Mouse (Mus musculus) hindbrain, postnatal 0 days (tissue): ENCODE data around the gene Cacna1s. TPM values are rescaled to one million over a fixed set of nuclear protein-coding genes. Genes with fewer than 3 reads are reported as not detected.

Experiments
- ATAC-seq: fragments of 200-750 bp; cut with Nextera tagmentation; 2 replicates; pipeline ENCODE4 v1.8.0; 2017; ENCODE audit warnings: mild to moderate bottlenecking, moderate TSS enrichment, moderate library complexity
- DNase-seq: peaks from one replicate; pipeline ENCODE4 v3.0.0-alpha.2; 2015; ENCODE audit warnings: low spot score
- H3K27ac ChIP-seq: fragments of 300-500 bp; sonication (generic); 2 replicates; pipeline ENCODE4 v1.5.1; 2014; ENCODE audit warnings: mild to moderate bottlenecking
- H3K27me3 ChIP-seq: fragments of 300-500 bp; sonication (generic); 2 replicates; pipeline ENCODE4 v1.6.1; 2014; ENCODE audit warnings: low read length, mixed read lengths; ENCODE audit not compliant: insufficient read depth
- H3K36me3 ChIP-seq: fragments of 300-500 bp; sonication (generic); 2 replicates; pipeline ENCODE4 v1.6.1; 2014; ENCODE audit warnings: low read length, mixed read lengths; ENCODE audit not compliant: insufficient read depth
- H3K4me1 ChIP-seq: fragments of 300-500 bp; sonication (generic); 2 replicates; pipeline ENCODE4 v1.6.1; 2014; ENCODE audit warnings: antibody characterized with exemption, low read length, mixed read lengths; ENCODE audit not compliant: insufficient read depth
- H3K4me2 ChIP-seq: fragments of 300-500 bp; sonication (generic); 2 replicates; pipeline ENCODE4 v1.6.1; 2014; ENCODE audit warnings: low read depth, mild to moderate bottlenecking, low read length, moderate library complexity, mixed read lengths
- H3K4me3 ChIP-seq: fragments of 300-500 bp; sonication (generic); 2 replicates; pipeline ENCODE4 v1.5.1; 2014; ENCODE audit warnings: low read length
- H3K9ac ChIP-seq: fragments of 300-500 bp; sonication (generic); replicated peaks from 2 replicates; pipeline ENCODE4 v1.6.1; 2014; ENCODE audit warnings: mild to moderate bottlenecking, low read length, moderate library complexity, mixed read lengths
- H3K9me3 ChIP-seq: fragments of 300-500 bp; sonication (generic); 2 replicates; pipeline ENCODE4 v1.6.1; 2016; ENCODE audit warnings: low read length, mixed read lengths
- CTCF ChIP-seq: IDR thresholded peaks from 2 replicates; pipeline ENCODE4 v1.5.1; 2016; ENCODE audit warnings: antibody characterized with exemption, control low read depth, low read depth
- WGBS: fragments of 180-500 bp; shearing (Covaris S2); extraction: QIAGEN DNeasy Blood & Tissue Kit; methylation state at CpG from one replicate; pipeline ENCODE4 v1.1.7; 2014; 5-methylcytosine and 5-hydroxymethylcytosine counted together
- polyA plus RNA-seq: library from polyadenylated mRNA; unstranded; fragments of >200 nt; fragmentation: Nextera tagmentation; extraction: Ambion mirVana; gene quantifications from 2 replicates; pipeline ENCODE4 v1.2.1, GENCODE M21; 2015
- total RNA-seq: library from RNA; depleted of rRNA; stranded (reverse); fragments of >200 nt; gene quantifications from 2 replicates; pipeline ENCODE4 v1.2.3, GENCODE M21; 2014

Gene Cacna1s
- total and polyA plus RNA-seq, 2 experiments from 2014 or later: 0.53 to 1.9 TPM

DNA sequence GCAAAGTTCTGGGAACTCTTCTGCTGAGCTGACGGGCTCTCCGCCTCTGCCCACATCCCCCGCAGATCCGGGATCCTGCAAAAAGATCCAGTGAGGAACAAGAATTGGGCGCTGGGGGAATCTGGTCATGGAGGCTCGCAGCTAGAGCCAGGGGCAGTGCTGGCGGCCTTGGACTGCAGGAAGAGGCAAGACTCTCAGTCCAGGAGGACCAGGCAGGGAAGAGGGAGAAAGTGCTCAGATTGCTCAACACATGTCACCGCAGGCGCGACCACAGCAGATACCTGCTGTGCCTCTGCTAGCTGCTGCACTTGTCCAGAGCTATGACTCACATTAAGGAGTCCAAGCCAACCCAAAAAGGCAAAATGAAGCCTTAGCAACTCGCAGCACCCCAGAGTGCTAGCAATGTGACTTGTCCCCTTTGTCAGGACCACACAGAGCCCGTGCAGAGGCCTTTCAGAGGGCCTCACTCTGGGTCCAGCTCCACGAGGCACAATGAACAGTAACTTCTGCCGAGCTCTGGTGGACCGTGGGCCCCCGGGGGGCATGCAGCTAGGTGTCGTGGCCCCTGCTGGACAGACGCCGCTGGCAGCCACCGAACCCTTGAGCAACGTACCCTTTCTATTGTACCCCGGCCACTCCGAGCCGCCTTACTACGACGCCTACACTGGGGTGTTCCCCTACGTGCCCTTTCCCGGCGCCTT, 2.1 kb upstream of the Cacna1s start, which contains the start of gene Ascl5:
Gene Ascl5 (plus strand): TSS at position 493 of the 701 bp plus-strand sequence.
- TF ChIP-seq CTCF: no peak
- peaks cover 7% of the 10 kb centered on the region for H3K4me1 ChIP-seq

DNA sequence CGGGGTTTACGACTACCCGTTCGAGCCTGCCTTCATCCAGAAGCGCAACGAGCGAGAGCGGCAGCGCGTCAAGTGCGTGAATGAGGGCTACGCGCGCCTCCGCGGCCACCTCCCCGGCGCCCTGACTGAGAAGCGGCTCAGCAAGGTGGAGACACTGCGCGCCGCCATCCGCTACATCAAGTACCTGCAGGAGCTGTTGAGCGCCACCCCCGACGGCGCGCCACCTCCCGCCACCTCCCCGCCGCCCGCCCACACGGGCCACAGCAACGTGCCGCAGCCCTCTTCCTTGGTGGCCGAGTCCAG, 1.6 kb upstream of the Cacna1s start:
- H3K4me1 ChIP-seq: peaks cover 11% of the 10 kb centered on the region
- peak overlapping the region; percentile 53 for H3K4me2 ChIP-seq
- peak overlapping the region; percentile 38; the same call in 1 of the 2 replicates for H3K9ac ChIP-seq
- peak; percentile 42 for DNase-seq
- ATAC-seq: peak; percentile 18; the same call in 1 of the 2 replicates
- under 1% methylated on average over 35 of the region's 36 CpGs for WGBS
- 0 out of 2 replicates have a peak, but pooled peaks cover 4% of the 10 kb centered on the region for H3K27me3 ChIP-seq
- H3K27ac ChIP-seq: no peak overlapping the region
- no peaks in the 10 kb centered on the region for H3K36me3 ChIP-seq
- H3K9me3 ChIP-seq: no peaks in the 10 kb centered on the region
- no peak for TF ChIP-seq CTCF
- peak overlapping the region; percentile 35 for H3K4me3 ChIP-seq

More for the DNA sequence above, 2.1 kb upstream of the Cacna1s start, which contains the start of gene Ascl5:
- Histone ChIP-seq H3K36me3 (no peaks in the 10 kb centered on the region), H3K4me2 (peak within 1 kb of the TSS; percentile 53), H3K27ac (no peak within 1 kb of the TSS), H3K9ac (peak within 1 kb of the TSS; percentile 38; the same call in 1 of the 2 replicates), H3K27me3 (0 out of 2 replicates have a peak, but pooled peaks cover 4% of the 10 kb centered on the region), H3K9me3 (no peaks in the 10 kb centered on the region), H3K4me3 (peak within 1 kb of the TSS; percentile 35)
- ATAC-seq (peak; percentile 19), DNase-seq (no peak)
- WGBS: 24% methylated on average over 29 of the region's 29 CpGs

- H3K27me3 ChIP-seq: 0 out of 2 replicates have a peak, but pooled peaks cover 4% of the 10 kb centered on the region
These were observed 1.1 kb upstream of the Cacna1s start for GRCm38 (mm10) chr1:136051465-136051864.

GRCm38 (mm10) chr1:136055771-136056170, 3.2 kb downstream of the Cacna1s start:
- Histone ChIP-seq H3K4me2 (no peak overlapping the region), H3K4me3 (no peak overlapping the region), H3K36me3 (no peaks in the 10 kb centered on the region), H3K4me1 (peaks cover 9% of the 10 kb centered on the region), H3K27ac (peak overlapping the region; percentile 55; the same call in 1 of the 2 replicates), H3K9ac (no peak overlapping the region), H3K9me3 (no peaks in the 10 kb centered on the region), H3K27me3 (0 out of 2 replicates have a peak, but pooled peaks cover under 1% of the 10 kb centered on the region)
- DNase-seq (peak; percentile 67), ATAC-seq (peak; percentile 21; the same call in 1 of the 2 replicates)
- TF ChIP-seq CTCF: no peak
- WGBS: 41% methylated on average over 3 of the region's 3 CpGs

More at GRCm38 (mm10) chr1:136051465-136051864, 1.1 kb upstream of the Cacna1s start:
- H3K4me3 ChIP-seq: peak overlapping the region; percentile 35
- ATAC-seq: peak; percentile 83
- H3K4me2 ChIP-seq: peak overlapping the region; percentile 53
- peak; percentile 95 for DNase-seq
- peaks cover 11% of the 10 kb centered on the region for H3K4me1 ChIP-seq
- no peaks in the 10 kb centered on the region for H3K36me3 ChIP-seq
- H3K27ac ChIP-seq: no peak overlapping the region
- H3K9me3 ChIP-seq: no peaks in the 10 kb centered on the region
- peak overlapping the region; percentile 38; the same call in 1 of the 2 replicates for H3K9ac ChIP-seq
- TF ChIP-seq CTCF: peak; percentile 93
- WGBS: under 1% methylated on average over 6 of the region's 6 CpGs

DNA sequence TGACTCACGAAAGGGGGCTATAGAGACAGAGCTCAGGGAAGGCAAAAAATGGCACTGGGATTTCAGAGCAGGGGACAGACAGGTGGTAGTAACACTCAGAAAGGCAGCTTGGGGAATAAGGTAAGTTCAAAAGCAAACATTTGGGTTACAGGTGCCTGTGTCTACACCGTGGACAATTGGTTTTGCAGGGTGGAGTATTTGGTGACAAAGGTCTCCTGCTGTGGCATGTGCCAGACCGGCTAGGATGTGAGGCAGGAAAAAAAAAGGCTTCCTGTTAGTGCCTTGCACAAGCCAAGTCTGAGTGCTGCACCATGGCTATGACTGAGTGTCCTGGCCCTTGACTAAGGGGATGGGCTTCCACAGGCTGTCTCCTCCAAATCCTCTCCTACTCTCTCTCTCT, 6.0 kb downstream of the Cacna1s start:
- no peaks in the 10 kb centered on the region for H3K27me3 ChIP-seq
- no peak overlapping the region for H3K27ac ChIP-seq
- ATAC-seq (no peak), DNase-seq (no peak)
- no peak for TF ChIP-seq CTCF
- H3K9ac ChIP-seq: no peak overlapping the region
- no peaks in the 10 kb centered on the region for H3K9me3 ChIP-seq
- no peak overlapping the region for H3K4me3 ChIP-seq
- WGBS: 48% methylated on average over 3 of the region's 3 CpGs
- H3K4me2 ChIP-seq: no peak overlapping the region
- peaks cover 5% of the 10 kb centered on the region; the same call in 1 of the 2 replicates for H3K4me1 ChIP-seq
- no peaks in the 10 kb centered on the region for H3K36me3 ChIP-seq

GRCm38 (mm10) chr1:136061041-136061789, 8.7 kb downstream of the Cacna1s start:
- DNase-seq: peak; percentile 44
- Histone ChIP-seq H3K27me3 (no peaks in the 10 kb centered on the region), H3K4me3 (no peak overlapping the region), H3K9ac (no peak overlapping the region), H3K27ac (peak overlapping the region; percentile 11; the same call in 1 of the 2 replicates), H3K4me2 (no peak overlapping the region), H3K9me3 (no peaks in the 10 kb centered on the region), H3K4me1 (no peaks in the 10 kb centered on the region), H3K36me3 (no peaks in the 10 kb centered on the region)
- 35% methylated on average over 9 of the region's 9 CpGs for WGBS
- ATAC-seq: peak; percentile 50
- TF ChIP-seq CTCF: 0 out of 2 replicates have a peak, but pooled peaks have one; percentile 20
